Comparison of ENCODE assay signal across 9 mouse cellular contexts in the genomic region with DNA sequence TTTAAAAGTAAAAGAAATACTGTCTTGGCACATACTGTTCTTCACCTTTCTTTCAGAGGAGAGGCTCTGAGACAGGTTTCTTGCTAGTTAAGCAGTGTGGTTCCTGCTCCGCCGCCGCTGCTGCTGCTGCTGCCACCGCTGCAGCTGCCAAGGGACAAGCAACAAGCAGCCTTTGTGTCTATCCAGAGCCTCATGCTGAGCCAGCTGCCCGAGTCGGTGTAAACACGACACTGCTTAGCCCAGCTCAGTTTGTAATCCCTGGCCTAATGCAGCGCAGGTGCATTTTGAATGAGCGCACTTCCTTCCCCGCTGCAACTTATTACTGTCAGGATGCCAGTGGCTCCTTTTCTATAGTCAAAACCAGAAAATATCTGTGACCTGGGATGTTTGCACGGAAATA.
DNase-seq lines count a peak whose midpoint lies in the region; ATAC-seq and TF ChIP-seq lines count a peak whose summit lies in the region.
"Had no signal": no experiment of that assay in that cellular context is flagged by ENCODE, and none has a peak within 500 bp of the region (broad histone marks: within the 10 kb centered on the region; RNA-seq: fewer than 3 reads in every experiment).

No protein-coding gene starts in this region.

- WGBS in heart, embryonic 14.5 days: 33% methylated on average over 11 of the region's 11 CpGs
- WGBS in limb, embryonic 14.5 days: 5% methylated on average over 11 of the region's 11 CpGs

- H3K4me2 ChIP-seq in heart, embryonic 14.5 days (ENCODE audit: low read length): 0 out of 2 replicates have a peak overlapping the region, but pooled peaks have one; percentile 9
- H3K4me2 ChIP-seq in limb, embryonic 14.5 days (replicated peaks; ENCODE audit: low read depth, low read length, severe bottlenecking): no peak overlapping the region

- intact Hi-C loops in heart, postnatal 36 days (cut with DNase I): no loop called here
- intact Hi-C loops in gastrocnemius, postnatal 36 days (cut with DNase I): no loop called here

- peaks cover 2 to 3% of the 10 kb centered on the region in 2 experiments; a peak in 1 of 4 replicates for H3K4me1 ChIP-seq in heart, embryonic 14.5 days (ENCODE audit: control insufficient read depth in 2 of 2, insufficient read depth in 2 of 2, low read length in 2 of 2)
- H3K4me1 ChIP-seq in limb, embryonic 14.5 days (ENCODE audit: control insufficient read depth, insufficient read depth, low read length): 0 out of 2 replicates have a peak, but pooled peaks cover 3% of the 10 kb centered on the region

- no peak overlapping the region for H3K4me3 ChIP-seq in heart, embryonic 14.5 days (ENCODE audit: control insufficient read depth in 1 of 2, insufficient read depth in 1 of 2, low read depth in 1 of 2, low read length in 2 of 2)
- no peak overlapping the region for H3K4me3 ChIP-seq in limb, embryonic 14.5 days (replicated peaks; ENCODE audit: low read length)

- TF ChIP-seq POLR2A in limb, embryonic 14.5 days (IDR thresholded peaks at IDR 0.05; ENCODE audit: borderline replicate concordance, extremely low read depth, insufficient read depth, insufficient read length): no peak

- no peaks in the 10 kb centered on the region for H3K36me3 ChIP-seq in heart, embryonic 14.5 days (ENCODE audit: control insufficient read depth, insufficient read depth, low read length)
- no peaks in the 10 kb centered on the region for H3K36me3 ChIP-seq in limb, embryonic 14.5 days (ENCODE audit: control insufficient read depth, insufficient read depth, low read length)

- no peaks in the 10 kb centered on the region for H3K9me3 ChIP-seq in heart, embryonic 14.5 days (ENCODE audit: control insufficient read depth, low read length)
- H3K9me3 ChIP-seq in limb, embryonic 14.5 days (ENCODE audit: control insufficient read depth, low read length): no peaks in the 10 kb centered on the region

- peak overlapping the region; percentile 0 to 47; a peak in 2 of 4 replicates for H3K27ac ChIP-seq in heart, embryonic 14.5 days (replicated peaks in 1 of 2; ENCODE audit: control insufficient read depth in 1 of 2, insufficient read depth in 1 of 2, low read depth in 2 of 2, low read length in 2 of 2)
- H3K27ac ChIP-seq in limb, embryonic 14.5 days (replicated peaks; ENCODE audit: low read depth, low read length): peak overlapping the region; percentile 41; the same call in 1 of the 2 replicates

- no peak for DNase-seq in heart, postnatal 36 days
- peak; percentile 75 for DNase-seq in embryo, embryonic 10 days (ENCODE audit: low spot score)
- DNase-seq in gastrocnemius, postnatal 36 days: peak; percentile 15 to 23
- DNase-seq in limb, embryonic 14.5 days (ENCODE audit: low spot score): peak; percentile 57
- DNase-seq in skeletal muscle tissue, adult 2 months (ENCODE audit: low read depth, low spot score): peak; percentile 21
- no peak for DNase-seq in adrenal gland, postnatal 10 days

- no peaks in the 10 kb centered on the region for H3K27me3 ChIP-seq in heart, embryonic 14.5 days (ENCODE audit: control insufficient read depth, insufficient read depth, low read length)
- no peaks in the 10 kb centered on the region for H3K27me3 ChIP-seq in limb, embryonic 14.5 days (ENCODE audit: control insufficient read depth, insufficient read depth, low read length)
- H3K27me3 ChIP-seq: CH12.LX had no signal

- 0 out of 2 replicates have a peak overlapping the region, but pooled peaks have one; percentile 17 for H3K9ac ChIP-seq in heart, embryonic 14.5 days (ENCODE audit: low read length)
- no peak overlapping the region for H3K9ac ChIP-seq in limb, embryonic 14.5 days (ENCODE audit: low read depth, low read length, severe bottlenecking)

- ATAC-seq in heart, embryonic 14.5 days (ENCODE audit: insufficient number of reproducible peaks, insufficient read depth, low FRiP score, low read depth): no peak
- peak; percentile 68; the same call in 1 of the 2 replicates for ATAC-seq in limb, embryonic 14.5 days (ENCODE audit: low FRiP score, low read depth)
- no peak for ATAC-seq in cerebellum, adult (ENCODE audit: insufficient number of reproducible peaks, low FRiP score, low TSS enrichment)

Comparison
In these comparisons a context has a peak if more than half of its experiments do, and no peak if none do; other contexts are left out.
1. DNase-seq: peak in embryo, embryonic 10 days (single experiment), gastrocnemius, postnatal 36 days (2 of 2), limb, embryonic 14.5 days (single experiment) and skeletal muscle tissue, adult 2 months (single experiment); none in heart, postnatal 36 days (0 of 2) and adrenal gland, postnatal 10 days (single experiment).